Mouse (Mus musculus) megakaryocyte-erythroid progenitor cell, adult 5-6 weeks (primary cell): ENCODE data around the gene Nradd. TPM values are rescaled to one million over a fixed set of nuclear protein-coding genes. Genes with fewer than 3 reads are reported as not detected.

ENCODE experiments used
- ATAC-seq: replicated peaks from 2 replicates; pipeline ENCODE4 v1.8.0; 2016; ENCODE audit warnings: mild to moderate bottlenecking, inconsistent platforms; ENCODE audit not compliant: severe bottlenecking, poor library complexity, low FRiP score, low TSS enrichment
- total RNA-seq, 2 experiments: library from RNA; stranded (forward) in 1 of 2; stranded (reverse) in 1 of 2; fragments of 200-1000, 215-1000 nt in 1 of 2; fragments of >200 nt in 1 of 2; fragmentation: Nextera tagmentation in 1 of 2; gene quantifications; 2 replicates each; pipeline ENCODE4 v1.2.3; 2014 to 2017

Gene Nradd
- total RNA-seq, 2 experiments from 2014 or later = 0.14 TPM; not detected in 1

- ATAC-seq = peak; percentile 77
Measured at GRCm38 (mm10) chr9:110653655-110654461, 29.6 kb upstream of the Nradd start, which contains the start of gene Nbeal2. Gene Nbeal2, minus strand, starts transcription at chr9:110654161.

GRCm38 (mm10) chr9:110652963-110653654 is 28.9 kb upstream of the Nradd start:
- no peak for ATAC-seq

GRCm38 (mm10) chr9:110651931-110652722 is 27.9 kb upstream of the Nradd start:
- no peak for ATAC-seq

GRCm38 (mm10) chr9:110649775-110650174 is 25.5 kb upstream of the Nradd start:
- ATAC-seq = no peak

GRCm38 (mm10) chr9:110645219-110645618 is 21.0 kb upstream of the Nradd start:
- peak; percentile 56 for ATAC-seq

- no peak for ATAC-seq
Measured at GRCm38 (mm10) chr9:110644295-110644694, 20.0 kb upstream of the Nradd start.

- ATAC-seq = no peak
Measured at GRCm38 (mm10) chr9:110643787-110644186, 19.5 kb upstream of the Nradd start.

- ATAC-seq = no peak
Measured at GRCm38 (mm10) chr9:110642812-110643524, 18.7 kb upstream of the Nradd start.

- ATAC-seq = no peak
Measured at GRCm38 (mm10) chr9:110641006-110641405, 16.8 kb upstream of the Nradd start.

- ATAC-seq = no peak
Measured at GRCm38 (mm10) chr9:110638611-110639021, 14.4 kb upstream of the Nradd start.

GRCm38 (mm10) chr9:110635225-110635624 is 11.0 kb upstream of the Nradd start:
- ATAC-seq = 0 out of 2 replicates have a peak, but pooled peaks have one; percentile 46

GRCm38 (mm10) chr9:110633882-110634281 is 9.6 kb upstream of the Nradd start:
- no peak for ATAC-seq

GRCm38 (mm10) chr9:110632671-110633070 is 8.4 kb upstream of the Nradd start:
- ATAC-seq = no peak

GRCm38 (mm10) chr9:110631651-110632275 is 7.5 kb upstream of the Nradd start:
- ATAC-seq = no peak

GRCm38 (mm10) chr9:110631191-110631590 is 6.9 kb upstream of the Nradd start:
- no peak; the same call in 1 of the 2 replicates for ATAC-seq

GRCm38 (mm10) chr9:110630171-110630570 is 5.9 kb upstream of the Nradd start:
- no peak for ATAC-seq

- ATAC-seq = no peak
Measured at GRCm38 (mm10) chr9:110625350-110625908, 1.2 kb upstream of the Nradd start.

GRCm38 (mm10) chr9:110623416-110624195 is 646 bp downstream of the Nradd start:
- ATAC-seq = no peak
